Mouse (Mus musculus): ENCODE results near the gene Speer4d.
A peak's percentile ranks its signal among the peaks of the same experiment; 100 is the strongest.
"Not testable (repeated sequence)": the region's sequence is repeated elsewhere in the genome, so short reads cannot be mapped to it uniquely, and the experiment has no call there.

Speer4d gene

DNA sequence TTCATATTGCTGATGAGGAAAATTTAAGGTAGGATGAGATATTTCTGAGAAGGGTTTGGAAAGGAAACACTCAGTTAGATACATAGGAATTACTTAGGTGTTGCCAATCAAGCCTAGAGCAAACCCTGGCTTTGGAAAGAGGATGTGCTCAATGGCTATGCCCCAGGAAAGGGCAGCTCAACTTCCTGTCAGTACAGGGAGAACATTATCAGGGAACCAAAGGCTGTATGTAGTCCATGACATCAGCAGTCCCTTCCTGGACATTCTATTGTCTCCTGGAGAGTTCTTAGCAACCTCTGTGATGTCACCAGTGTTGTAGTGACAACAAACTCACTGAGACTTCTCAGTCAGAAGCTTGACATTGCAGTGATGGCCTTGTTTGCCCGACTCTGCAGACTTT lies at the start of gene Speer4d:
Gene Speer4d, plus strand, starts transcription at position 301 of the 400 bp plus-strand sequence.
- not testable (repeated sequence) for DNase-seq

DNA sequence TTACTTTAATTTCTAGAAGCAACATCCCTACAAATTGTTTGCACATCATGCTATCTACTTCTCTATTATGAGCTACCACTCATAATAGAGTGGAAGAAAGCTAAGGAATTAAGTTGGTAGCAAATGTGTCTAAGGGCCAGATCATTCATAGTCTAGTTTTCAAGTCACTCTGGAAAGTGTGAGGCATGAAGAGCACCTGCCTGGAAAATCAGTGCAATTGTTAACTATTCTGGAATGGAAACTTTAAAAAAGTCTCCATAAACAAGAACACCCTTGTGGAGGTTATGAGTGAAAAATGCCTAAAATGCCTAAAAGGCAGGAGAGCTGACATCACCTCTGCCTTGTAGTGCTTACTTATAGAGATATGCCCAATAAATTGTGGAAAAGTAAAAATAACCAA lies 45.1 kb upstream of the Speer4d start:
- DNase-seq, result not testable (repeated sequence)

DNA sequence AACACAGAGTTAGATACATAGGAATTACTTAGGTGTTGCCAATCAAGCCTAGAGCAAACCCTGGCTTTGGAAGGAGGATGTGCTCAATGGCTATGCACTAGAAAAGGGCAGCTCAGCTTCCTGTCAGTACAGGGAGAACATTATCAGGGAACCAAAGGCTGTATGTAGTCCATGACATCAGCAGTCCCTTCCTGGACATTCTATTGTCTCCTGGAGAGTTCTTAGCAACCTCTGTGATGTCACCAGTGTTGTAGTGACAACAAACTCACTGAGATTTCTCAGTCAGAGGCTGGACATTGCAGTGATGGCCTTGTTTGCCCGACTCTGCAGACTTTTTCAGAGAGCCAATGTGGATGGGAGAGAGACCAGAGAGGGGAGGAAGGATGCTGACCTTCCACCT lies 41.8 kb upstream of the Speer4d start, which contains the start of gene Gm21083:
Gene Gm21083, plus strand, starts transcription at position 301 of the 400 bp plus-strand sequence.
- not testable (repeated sequence) for DNase-seq

DNA sequence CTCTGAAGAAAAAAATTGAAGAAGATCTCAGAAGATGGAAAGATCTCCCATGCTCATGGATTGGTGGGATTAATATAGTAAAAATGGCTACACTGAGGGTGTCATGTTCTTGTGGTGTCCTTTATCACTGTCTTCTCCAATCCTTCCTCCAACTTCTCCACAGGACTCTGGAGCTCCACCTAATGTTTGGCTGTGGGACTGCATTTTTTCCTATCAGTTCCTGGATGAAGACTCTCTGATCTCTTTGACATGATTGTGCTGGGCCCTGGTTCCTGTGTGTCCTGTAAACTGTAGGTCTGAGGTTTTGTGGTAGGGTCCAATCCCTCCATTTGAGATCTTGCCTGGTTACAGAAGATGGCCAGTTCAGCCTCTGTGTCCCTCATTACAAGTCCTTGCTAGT lies 32.5 kb upstream of the Speer4d start:
- DNase-seq, result peak; percentile 8

DNA sequence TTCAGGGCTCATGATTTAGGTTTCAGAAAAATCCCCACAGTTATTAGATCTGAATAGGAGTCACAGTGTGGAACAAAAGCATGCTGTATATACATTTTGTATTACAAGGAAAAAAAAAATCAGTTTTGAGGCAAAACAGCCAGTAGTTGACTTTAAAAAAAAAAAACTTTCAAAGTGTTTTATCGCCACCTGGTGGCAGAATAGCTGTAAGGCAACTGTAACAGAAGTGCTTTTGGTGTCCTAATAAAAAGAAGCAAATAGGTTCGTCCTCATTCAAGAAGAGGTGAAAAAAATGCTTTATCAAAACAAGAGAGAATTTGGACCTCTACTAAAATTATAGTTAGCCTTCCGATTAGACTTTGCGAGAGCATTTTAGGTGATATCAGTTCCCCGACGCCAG lies 30.6 kb upstream of the Speer4d start:
- DNase-seq, result not testable (repeated sequence)

DNA sequence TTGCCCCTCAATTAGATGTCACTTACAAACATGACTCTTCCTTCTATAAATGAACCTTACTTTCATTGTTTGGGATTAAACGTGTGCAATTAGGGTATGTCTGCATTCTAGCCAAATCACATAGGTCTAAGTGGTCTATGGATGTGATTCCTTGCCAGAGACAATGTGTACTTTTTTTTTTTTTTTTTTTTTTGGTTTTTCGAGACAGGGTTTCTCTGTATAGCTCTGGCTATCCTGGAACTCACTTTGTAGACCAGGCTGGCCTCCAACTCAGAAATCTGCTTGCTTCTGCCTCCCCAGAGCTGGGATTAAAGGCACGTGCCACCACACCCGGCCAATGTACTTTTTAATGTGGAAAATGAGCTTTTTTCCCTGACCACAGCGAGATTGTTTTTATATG lies 28.2 kb upstream of the Speer4d start:
- not testable (repeated sequence) for DNase-seq

DNA sequence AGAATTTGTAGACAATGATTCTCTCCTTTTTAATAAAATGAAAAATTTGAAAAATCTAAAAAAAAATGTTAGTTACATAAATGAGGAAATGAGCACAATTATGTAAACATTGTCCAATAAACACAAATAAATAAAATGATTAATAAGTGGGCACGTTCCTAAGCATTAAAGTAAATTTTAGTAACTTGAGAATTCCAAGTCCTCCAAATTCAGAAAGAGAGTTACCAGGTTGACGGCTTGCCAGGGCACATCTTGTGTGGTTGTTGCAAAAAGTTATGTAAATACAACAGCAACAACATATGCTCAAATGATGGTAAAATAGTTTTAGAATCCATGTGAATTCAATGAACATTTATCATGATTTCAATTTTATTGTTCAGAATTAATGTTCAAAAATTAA lies 27.3 kb upstream of the Speer4d start:
- not testable (repeated sequence) for DNase-seq

DNA sequence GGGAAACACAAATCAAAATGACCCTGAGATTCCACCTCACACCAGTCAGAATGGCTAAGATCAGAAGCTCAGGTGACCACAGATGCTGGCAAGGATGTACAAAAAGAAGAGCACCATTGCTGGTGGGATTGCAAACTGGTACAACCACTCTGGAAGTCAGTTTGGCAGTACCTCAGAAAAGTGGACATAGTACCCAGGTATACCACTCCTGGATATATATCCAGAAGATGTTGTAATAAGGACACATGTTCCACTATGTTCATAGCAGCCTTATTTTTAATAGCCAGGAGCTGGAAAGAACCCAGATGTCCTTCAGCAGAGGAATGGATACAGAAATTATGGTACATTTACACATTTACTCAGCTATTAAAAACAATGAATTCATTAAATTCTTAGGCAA lies 20.0 kb upstream of the Speer4d start:
- not testable (repeated sequence) for DNase-seq

DNA sequence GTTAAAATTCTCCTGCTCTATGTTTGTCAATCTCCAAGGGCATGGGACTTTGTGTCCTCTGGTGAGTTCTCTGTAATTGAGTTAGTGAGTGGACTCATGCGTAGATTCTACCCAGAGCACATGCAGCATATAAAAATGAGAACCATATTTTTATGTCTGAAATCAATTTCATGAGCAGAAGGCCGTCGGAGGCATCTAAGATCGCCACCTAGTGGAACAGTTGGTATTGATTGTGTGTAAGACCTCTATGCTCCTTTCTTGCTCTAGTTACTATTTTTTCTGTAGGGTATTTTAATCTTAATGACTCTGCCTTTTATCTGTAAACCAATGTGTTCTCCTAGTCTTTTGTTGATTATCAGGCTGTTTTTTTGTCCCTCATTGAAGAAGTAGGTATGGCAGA lies 18.5 kb upstream of the Speer4d start:
- not testable (repeated sequence) for DNase-seq

DNA sequence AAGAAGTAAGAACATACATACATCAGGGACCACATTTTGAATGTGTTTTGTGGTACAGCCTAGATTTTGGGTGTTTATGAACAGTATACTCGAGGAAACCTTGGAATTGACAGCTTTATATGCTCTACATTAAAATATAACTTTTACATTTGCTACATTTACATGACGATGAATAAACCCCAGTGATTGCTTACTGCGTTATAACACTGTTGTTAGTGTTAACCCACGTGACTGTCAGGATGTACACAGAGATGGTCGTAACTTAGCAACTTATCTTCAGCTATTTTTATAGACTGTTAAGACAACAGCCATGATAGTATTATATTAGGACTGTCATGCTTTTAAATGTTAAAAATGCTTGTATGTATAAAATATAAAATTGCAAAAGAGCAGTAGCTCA lies 17.4 kb upstream of the Speer4d start:
- not testable (repeated sequence) for DNase-seq

DNA sequence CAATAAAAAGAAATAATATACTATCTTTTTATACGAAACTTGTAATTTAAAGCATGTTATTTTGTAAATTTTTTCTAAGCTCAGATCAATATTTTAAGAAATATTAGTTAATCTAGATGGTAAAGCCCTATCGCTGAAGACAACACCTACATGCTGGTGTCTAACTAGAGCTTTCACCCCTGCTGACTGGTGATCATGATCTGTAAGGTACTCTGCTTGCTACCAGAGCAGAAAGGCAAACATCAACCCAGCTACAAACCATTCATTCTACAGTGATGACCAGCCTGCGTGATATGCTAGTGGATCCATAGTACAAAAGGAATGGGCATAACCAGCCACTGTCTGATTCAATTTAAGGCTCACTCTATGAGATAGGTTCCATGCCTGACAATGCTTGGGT lies 16.9 kb upstream of the Speer4d start:
- not testable (repeated sequence) for DNase-seq

DNA sequence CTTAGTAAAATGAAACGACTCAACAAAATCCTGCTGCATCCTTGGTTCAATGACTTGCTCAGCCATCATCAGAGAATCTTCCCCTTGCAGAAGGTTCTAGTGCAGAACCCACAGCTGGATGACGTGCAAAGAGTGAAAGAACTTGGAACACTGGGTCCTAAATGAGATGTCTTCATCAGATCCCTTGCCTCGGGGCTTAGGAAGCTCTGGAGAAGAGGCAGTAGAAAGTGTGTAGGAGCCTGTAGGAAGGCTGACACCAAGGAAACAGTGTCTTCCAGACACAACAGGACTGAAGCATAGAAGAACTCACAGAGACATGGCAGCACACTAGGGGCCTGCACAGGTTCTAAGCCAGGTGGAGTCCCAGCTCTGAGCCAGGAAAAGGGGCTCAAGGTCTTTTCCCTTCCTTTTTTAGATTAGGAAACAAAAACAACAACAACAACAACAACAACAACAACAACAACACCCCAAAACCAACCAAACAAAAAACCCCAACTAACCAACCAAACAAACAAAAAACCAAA lies 16.4 kb upstream of the Speer4d start:
- not testable (repeated sequence) for DNase-seq

DNA sequence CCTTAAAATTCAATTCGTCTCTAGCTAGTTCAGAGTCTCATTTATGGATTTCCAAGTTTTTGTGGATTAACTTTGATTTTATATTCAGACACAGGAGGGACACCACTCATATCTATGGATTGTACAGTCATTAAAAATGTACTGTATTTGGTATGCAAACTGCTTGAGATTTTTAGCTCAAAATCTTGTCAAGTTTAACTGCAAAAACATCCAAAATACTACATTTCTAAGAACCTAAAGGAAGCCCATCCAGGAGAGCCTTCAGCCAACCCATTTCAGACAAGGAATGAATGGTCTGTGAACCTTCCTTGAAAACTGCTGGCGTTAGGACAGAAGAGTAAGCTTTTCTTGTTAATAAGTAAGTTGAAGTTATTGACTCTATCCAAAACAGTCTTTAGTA lies 15.9 kb upstream of the Speer4d start:
- not testable (repeated sequence) for DNase-seq

DNA sequence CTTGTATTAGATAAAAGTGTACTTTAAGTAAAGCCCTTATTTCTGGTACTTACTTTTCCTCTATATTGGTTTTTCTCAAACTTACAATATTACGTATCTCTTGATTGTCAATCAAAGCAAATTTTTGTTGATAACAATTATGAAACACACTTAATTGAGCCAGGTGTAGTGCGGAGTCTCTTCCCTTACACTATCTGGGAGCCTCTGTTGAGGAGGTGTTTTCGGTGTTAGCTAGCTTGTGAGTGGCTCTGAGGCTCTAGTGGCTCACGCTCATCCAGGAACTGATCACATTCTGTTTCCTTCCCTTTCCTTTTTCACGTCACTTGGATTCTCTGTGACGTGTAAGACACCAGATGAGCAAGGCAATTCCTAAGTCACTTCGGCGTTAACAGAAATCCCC lies 15.3 kb upstream of the Speer4d start:
- not testable (repeated sequence) for DNase-seq

DNA sequence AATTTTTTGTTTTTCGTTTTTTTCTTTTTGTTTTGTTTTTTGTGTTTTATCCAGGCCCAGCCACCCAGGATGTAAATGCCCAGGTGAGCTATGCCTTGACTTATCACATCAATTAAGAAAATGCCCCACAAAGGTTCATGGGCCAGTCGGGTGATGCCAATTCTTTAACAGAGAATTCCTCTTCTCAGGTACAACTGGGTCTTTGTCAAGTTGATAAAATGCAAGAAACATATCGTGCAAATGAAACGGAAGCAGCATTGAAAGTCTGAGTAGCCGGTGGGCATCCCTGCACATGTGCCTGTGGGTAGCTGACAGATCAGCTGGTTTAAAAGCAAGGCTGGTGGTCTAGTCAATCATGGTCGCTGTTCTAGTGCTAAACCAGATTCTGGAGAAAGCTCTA lies 12.2 kb upstream of the Speer4d start:
- DNase-seq, result not testable (repeated sequence)

DNA sequence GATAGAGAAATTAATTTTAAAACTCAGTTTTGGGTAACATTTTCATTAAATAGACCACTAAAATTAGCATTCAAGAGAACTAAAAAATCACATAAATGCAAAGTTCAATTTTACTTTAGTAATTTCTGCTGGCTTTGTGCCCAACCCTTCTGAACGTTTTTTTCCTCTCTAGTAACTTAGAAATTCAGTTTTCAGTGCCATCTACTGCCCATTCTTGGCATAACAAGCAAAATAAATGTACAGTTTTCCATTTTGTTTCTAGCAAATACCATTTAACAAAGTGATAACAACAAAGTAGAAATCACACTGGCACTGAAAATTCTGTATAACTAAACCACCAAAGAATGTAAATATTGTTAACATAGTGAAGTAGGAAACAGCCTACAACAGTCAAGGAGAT lies 8.2 kb upstream of the Speer4d start:
- not testable (repeated sequence) for DNase-seq

DNA sequence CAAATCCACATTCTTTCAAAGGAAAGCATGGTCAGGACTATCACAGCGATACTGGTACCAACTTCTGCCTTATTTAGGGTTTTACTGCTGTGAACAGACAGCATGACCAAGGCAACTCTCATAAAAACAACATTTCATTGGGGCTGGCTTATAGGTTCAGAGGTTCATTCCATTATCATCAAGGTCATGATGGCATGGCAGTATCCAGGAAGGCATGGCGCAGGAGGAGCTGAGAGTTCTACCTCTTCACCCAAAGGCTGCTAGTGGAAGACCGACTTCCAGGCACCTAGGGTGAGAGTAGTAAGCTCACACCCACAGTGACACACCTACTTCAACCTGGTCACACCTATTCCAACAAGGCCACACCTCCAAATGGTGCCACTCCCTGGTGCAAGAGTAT lies 2.7 kb upstream of the Speer4d start:
- not testable (repeated sequence) for DNase-seq

DNA sequence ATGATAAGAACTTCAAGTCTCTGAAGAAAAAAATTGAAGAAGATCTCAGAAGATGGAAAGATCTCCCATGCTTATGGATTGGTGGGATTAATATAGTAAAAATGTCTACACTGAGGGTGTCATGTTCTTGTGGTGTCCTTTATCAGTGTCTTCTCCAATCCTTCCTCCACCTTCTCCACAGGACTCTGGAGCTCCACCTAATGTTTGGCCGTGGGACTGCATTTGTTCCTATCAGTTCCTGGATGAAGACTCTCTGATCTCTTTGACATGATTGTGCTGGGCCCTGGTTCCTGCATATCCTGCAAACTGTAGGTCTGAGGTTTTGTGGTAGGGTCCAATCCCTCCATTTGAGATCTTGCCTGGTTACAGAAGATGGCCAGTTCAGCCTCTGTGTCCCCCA lies 9.3 kb downstream of the Speer4d start:
- peak; percentile 24 for DNase-seq

DNA sequence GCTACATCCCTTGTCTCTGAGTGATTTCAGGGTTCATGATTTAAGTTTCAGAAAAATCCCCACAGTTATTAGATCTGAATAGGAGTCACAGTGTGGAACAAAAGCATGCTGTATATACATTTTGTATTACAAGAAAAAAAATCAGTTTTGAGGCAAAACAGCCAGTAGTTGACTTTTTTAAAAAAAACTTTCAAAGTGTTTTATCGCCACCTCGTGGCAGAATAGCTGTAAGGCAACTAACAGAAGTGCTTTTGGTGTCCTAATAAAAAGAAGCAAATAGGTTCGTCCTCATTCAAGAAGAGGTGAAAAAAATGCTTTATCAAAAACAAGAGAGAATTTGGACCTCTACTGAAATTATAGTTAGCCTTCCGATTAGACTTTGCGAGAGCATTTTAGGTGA lies 11.2 kb downstream of the Speer4d start:
- DNase-seq, result not testable (repeated sequence)

DNA sequence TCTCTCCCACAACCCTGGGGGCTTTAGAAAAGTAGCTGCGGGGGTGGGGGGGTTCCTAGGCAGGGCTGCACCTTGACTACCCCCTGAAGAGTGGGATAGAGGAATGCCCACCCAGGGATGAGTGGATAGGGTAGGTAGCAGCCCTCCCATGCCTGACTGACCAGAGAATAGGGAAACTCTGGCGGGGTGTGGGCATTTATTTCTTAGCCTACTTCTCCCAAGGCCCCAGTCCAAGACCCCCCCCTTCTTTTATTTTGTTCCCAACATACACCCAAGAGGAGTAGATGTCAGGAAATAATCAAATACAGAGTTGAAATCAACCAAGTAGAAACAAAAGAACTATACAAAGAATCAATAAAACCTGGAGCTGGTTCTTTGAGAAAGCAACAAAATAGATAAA lies 18.8 kb downstream of the Speer4d start:
- not testable (repeated sequence) for DNase-seq

DNA sequence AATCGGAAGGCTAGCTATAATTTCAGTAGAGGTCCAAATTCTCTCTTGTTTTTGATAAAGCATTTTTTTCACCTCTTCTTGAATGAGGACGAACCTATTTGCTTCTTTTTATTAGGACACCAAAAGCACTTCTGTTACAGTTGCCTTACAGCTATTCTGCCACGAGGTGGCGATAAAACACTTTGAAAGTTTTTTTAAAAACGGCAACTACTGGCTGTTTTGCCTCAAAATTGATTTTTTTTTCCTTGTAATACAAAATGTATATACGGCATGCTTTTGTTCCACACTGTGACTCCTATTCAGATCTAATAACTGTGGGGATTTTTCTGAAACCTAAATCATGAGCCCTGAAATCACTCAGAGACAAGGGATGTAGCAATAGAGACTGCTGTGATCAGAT lies 26.8 kb downstream of the Speer4d start:
- not testable (repeated sequence) for DNase-seq

DNA sequence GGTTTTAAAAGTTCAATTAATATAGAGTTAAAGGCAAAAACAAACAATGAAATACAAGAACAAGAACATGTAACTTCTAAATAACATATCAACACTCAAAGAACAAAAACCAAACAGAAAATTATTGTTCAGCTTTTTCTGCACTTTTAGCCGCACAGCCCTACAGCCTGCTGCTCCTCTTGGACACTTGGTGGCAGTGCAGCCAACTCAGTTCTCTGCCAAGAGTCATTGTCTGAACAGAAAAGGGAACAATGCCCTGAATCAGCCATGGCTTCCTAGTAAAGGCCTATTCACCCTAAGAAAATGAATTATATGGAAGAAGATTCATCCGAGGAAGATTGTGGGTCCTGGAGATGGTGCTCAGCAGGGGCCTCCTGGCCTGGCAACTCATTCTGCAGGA lies 33.5 kb downstream of the Speer4d start:
- DNase-seq, result not testable (repeated sequence)

DNA sequence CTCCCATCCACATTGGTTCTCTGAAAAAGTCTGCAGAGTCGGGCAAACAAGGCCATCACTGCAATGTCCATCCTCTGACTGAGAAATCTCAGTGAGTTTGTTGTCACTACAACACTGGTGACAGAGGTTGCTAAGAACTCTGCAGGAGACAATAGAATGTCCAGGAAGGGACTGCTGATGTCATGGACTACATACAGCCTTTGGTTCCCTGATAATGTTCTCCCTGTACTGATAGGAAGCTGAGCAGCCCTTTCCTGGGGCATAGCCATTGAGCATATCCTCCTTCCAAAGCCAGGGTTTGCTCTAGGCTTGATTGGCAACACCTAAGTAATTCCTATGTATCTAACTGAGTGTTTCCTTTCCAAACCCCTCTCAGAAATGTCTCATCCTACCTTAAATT lies 38.1 kb downstream of the Speer4d start, which contains the start of gene 4930572O03Rik:
Gene 4930572O03Rik, minus strand, starts transcription at position 101 of the 400 bp plus-strand sequence.
- not testable (repeated sequence) for DNase-seq

DNA sequence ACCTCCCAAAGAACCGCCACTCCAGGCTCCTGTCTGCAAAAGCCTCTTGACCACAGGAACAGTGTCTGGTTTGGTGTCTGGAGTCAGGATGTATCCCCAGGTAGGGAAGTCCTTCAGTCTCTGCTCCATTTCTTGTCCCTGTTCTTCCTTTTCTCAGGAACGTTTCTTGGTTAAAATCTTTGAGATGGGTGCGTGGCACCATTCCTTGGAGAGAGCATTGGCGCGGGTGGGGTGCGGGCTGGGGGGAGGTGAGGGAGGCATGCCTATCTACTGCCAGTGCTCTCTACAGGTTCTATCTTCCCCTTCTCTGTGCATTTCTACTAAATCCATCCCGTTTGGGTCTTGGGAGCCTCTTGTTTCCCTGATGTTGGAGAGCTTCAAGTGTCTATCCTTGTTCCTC lies 45.0 kb downstream of the Speer4d start:
- DNase-seq, result not testable (repeated sequence)

DNA sequence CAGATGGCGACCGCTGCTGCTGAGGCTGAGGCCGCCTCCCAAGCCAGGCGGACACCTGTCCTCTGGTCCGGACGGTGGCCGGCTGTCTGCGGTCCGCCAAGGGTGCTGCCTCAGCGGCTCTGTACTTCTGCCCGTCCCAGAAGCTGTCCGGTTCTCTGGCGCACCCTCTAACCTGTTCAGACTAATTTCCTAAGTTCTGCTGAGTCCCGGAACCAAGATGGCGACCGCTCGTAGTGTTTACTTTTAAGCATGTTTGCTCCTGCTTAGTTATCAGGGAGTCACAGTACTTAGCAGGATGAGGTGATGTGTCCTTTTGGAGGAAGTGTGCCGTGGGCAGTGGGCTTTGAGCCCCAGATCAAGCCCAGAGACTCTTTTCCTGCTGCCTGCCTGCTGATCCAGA lies 51.9 kb downstream of the Speer4d start:
- DNase-seq, result not testable (repeated sequence)

Data from thymus, postnatal 4 days (tissue).